Mouse (Mus musculus): ENCODE results near the gene Kcnn4.
A peak's percentile ranks its signal among the peaks of the same experiment; 100 is the strongest.

Gene Kcnn4

DNA sequence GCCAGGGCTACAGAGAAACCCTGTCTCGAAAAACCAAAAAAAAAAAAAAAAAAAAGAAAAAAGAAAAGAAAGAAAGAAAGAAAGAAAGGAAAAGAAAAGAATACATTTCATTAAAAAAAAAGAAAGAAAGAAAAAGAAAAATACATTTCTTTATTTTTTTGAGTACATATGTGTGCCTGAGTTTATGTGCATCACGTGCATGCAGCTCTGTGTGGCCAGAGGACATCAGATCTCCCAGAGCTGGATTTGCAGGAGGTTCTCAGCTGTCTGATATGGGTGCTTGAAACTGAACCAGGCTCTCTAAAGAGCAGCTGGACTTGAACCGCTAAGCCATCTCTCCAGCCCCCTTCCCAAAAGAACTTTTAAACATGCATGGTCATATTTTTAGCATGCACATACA, 24.0 kb downstream of the Kcnn4 start:
- DNase-seq = no peak

DNA sequence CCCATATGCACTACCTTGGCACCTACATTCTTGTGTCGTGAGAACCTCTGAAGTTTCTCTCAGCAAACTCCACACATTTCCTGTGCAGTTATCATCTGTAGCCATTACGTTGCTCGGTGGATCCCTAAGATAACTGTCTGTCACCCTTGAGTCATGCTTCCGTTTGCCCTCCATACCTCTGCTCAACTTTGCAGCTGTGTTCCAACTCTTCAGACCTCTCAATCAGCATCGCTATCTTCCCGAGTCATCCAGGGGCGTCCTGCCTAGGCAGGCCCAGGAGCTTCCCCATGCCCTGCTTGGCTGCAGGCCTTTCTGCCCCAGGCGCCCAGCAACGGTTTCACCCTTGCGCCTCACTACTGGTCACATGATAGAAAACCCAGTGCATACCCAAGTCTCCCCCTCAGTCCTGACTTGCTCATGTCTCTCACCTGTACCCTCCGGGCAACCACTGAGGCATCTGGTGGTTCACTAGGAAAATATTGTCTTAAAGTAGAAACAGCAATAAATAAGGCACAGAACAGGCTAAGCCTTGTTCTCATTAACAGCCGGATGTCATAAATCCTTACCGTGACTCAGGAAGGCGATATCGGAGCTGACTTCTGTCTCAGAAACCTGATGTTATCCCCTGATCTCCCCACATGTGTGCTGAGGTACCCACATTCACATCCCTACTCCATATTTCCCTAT, 24.6 kb downstream of the Kcnn4 start:
- DNase-seq = no peak

DNA sequence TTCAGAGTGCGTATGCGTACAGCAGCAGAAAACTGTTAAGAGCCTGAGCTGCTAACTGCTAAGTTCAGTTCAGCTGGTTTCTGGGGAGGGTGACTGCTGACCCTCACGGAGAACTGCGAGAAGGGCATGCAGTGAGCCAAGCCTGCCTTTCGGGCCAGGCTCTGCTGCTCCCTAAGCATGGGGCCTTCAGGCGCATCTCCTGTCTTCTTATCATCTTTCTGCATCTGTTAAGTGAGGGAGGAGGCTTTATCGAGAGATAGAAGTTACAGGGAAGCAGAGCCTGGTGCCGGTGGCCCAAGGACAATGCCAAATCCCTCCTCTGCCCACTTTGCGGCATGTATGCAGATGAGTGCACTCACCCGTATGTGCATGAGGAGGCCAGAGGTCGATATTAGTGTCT, 26.8 kb downstream of the Kcnn4 start:
- DNase-seq = no peak

DNA sequence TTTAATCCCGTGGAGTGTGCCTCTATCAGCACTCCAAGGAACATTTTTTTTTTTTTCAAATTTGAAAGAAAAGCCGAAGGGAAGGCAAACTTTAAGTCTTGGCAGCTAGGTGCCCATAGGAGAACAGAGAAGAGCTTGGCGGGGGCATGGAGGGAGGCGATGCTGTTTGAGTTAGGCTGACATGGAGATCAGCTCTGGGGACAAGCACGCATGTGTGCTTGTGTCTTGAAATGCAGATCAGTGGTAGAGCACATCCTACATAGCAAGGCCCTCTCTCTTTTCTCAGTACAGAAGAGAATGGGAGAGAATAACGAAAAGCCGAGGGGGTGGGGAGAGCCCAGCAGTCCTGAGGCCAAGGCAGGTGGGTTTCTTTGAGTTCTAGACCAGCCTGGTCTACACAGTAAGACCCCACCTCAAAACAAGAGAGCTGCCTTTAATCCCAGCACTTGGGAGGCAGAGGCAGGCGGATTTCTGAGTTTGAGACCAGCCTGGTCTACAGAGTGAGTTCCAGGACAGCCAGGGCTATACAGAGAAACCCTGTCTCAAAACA, 28.4 kb downstream of the Kcnn4 start:
- DNase-seq = no peak

DNA sequence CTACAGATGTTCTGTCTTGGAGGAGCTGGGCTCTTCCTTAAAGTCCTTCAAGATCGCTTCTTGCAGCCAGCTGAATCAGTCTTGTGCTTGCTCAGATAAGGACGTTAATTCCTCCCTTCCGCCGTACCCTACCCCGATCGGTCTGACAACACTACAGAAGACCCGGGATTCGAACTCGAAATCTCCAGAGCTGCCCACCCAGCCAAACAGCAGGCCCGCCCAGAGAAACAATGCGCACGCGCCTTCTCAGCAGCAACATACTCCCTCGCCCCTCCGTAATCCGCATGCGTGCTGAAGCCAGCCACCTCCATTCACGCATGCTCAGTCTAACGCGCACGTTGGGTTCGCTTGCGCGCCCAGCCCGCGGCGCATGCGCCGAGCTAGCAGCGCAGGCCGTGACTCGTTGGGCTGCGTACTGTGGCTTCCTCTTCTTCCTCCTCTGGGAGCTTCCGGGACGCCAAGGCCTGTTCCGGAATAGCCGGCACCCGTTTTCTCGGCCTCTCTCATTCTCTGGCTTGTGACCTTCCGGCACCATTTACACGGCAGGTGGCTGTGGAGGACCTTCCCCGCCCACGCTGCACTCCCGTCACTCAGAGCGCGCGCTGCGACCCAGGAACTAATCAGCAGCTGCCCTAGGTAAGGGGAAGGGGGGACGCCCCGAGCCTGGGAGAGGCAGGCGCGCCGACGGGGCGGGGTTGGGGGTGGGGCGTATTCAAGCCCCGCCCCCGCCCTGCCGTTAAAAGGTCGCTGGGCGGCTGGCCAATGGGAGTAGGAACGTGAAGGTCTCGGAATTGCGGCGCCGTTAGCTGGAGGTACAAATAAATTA, 29.4 kb downstream of the Kcnn4 start, which contains the start of gene Smg9:
TSS of gene Smg9 (plus strand) at position 364 of the 826 bp plus-strand sequence.
- DNase-seq = peak; percentile 98

DNA sequence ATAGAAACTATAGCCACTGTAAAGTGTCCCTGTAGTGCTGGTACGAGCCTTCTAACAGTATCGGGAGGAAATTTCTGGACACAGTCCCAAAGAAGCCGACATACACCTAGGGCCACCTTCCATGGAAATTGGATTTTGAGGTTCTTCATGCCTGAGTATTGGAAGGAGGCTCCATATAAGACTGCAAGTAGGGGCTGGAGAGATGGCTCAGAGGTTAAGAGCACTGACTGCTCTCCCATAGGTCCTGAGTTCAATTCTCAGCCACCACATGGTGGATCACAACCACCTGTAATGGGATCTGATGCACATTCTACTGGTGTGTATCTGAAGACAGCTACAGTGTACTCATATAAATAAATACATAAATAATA, 30.0 kb downstream of the Kcnn4 start:
- no peak for DNase-seq

DNA sequence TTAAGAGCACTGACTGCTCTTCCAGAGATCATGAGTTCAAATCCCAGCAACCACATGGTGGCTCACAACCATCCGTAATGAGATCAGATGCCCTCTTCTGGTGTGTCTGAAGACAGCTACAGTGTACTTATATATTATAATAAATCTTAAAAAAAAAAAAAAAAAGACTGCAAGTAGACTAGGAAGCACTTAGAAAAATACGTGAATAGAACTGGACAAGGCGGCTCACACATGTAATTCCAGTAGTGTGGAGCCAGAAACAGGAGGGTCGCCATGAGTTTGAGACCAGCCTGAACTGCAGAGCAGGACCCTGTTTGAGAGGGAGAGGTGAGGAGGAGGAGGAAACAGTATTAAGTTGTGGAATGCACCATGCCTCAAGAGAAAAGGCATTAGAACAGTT, 30.4 kb downstream of the Kcnn4 start:
- peak in 1 of 2 experiments; percentile 8 for DNase-seq

DNA sequence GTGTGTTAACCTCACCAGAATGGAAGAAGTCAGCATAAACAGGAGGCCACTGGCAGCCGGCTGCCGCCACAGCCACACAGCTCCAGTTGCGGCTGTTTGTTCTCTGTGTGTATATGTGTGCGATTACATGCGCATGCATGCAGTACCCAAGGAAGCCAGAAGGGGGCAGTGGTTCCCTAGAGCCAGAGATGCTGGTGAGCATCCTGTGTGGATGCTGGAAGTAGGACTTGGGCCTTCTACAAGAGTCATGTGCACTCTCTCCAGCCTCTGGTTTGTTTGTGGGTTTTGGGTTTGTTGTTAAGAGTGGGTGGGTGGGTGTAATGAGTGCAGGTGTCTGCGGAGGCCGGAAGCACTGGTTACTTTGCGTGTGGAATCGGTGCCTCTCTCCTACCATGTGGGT, 32.8 kb downstream of the Kcnn4 start:
- peak; percentile 23 to 63 for DNase-seq

DNA sequence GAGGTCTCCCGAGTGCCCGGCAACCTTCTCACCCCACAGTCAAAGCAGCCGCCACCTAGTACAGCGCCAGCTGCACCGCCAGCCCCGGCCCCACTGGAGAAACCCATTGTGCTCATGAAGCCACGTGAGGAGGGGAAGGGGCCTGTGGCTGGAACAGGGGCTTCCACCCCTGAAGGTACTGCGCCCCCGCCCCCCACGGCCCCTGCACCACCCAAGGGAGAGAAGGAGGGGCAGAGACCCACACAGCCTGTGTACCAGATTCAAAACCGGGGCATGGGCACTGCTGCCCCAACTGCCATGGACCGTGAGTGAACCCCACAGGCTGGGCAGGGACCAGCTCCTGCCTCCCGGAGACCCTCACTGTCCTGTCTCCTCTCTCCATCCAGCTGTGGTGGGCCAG, 35.6 kb downstream of the Kcnn4 start:
- peak in 1 of 2 experiments; percentile 22 for DNase-seq

DNA sequence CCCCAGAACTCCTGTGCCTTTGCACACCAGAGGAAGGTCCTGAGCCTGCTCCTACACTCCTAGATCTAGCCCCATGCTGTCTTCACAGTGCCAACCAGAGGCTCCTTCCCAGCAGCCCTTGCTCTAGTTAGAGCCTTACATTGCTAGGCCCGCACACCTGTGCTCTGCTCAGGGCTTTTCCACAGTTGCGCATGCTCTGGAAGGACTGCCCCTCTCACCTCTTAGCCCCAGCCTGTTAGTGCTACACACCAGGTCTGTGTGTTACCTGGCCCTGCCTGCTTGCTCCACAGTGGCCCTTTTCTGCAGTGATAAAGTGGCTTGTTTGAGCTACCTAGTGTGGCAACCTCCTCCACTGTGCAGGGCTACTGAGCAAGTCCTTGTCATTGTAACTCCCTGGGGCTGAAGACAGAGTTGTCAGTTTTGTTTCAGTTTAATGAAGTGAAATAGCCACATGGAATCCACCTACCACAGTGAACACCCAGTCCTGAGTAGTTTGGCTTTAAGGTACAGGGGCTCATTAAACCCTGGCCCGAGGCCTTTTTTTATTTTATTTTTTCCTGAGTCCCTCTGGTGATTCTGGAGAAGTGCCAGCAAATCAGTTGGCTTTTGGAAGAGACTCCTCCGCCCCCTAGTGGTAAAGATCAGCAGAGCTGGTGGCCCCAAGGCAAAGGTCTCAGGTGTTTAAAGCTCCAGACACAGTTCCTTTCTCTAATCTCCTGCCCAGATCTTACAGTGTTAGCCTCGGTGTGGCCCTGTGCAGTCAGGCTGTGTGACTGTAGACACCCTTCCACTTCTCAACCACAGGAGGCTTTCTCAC, 36.7 kb downstream of the Kcnn4 start:
- DNase-seq = peak; percentile 89 to 91

DNA sequence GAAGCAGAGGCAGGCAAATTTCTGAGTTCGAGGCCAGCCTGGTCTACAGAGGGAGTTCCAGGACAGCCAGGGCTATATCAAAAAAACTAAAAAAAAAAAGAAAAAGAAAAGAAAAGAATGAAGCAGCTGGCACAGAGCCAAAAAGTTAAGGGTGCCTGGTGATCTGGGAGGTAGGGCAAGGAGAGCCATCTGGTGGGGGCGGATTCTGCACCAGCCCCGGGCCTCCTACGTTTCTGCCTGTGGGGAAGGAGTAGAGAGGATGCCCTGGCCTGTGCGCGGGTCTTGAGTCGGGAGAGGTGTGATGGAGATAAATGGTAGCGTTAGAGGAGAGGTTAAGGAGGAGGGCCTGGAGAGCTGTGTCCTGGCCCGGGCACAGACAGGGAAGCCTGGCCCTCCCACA, 38.1 kb downstream of the Kcnn4 start:
- peak in 1 of 2 experiments; percentile 46 for DNase-seq

DNA sequence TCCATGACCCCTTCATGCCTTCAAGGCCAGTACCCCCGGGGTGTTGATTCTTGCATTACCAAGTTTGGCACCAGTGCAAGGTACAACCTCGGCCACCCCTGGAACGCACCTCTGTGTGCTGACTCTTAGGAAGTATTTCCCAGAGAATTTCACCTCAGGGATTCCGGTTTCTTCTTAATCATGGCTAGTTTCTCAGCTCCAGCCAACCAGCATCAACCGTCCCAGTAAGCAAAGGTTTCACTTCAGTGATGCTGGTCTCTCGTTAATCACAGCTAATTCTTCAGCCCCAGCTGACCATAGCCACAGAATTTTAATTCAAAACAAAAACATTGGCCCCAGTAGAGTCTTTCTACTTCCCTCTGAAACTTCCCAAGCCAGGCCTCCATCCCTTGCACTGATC, 40.1 kb downstream of the Kcnn4 start:
- DNase-seq = peak in 1 of 2 experiments; percentile 7

DNA sequence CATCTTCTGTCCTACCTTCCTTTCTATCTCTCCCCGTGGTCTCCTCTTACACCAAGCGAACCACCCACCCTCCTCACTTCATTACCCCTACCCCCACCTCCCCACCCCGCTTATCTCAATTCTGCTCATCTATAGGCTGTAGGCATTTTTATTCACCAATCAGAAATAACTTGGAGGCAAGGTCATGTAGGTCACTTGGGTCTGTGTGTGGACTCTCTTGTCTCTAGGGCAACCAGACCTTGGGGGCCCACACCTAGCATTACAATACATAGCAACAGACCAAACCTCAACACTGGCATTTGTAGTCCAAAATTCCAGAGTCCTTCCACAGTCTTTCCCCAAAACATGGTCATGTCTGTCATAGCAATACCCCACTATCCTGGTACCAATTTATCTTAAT, 40.8 kb downstream of the Kcnn4 start:
- DNase-seq = no peak

DNA sequence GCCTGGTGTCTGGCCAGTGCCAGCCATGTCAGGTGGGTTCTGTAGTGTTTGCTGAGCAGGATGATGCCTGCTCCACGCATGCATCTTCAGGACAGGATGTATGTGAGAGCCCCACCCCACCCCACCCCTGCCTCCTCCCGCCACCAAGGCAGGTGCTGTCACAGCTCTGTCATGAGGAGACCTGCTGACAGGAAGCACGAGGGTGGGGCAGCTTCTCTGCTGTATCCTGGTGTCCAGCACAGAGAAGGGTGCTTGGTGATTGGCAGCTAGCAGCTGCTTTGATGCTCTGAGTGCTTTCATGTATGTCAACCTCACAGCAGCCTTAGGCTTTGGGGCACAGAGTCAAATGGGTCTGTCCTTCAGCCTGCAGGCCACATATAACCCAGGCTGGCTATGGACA, 43.6 kb downstream of the Kcnn4 start:
- DNase-seq = no peak

DNA sequence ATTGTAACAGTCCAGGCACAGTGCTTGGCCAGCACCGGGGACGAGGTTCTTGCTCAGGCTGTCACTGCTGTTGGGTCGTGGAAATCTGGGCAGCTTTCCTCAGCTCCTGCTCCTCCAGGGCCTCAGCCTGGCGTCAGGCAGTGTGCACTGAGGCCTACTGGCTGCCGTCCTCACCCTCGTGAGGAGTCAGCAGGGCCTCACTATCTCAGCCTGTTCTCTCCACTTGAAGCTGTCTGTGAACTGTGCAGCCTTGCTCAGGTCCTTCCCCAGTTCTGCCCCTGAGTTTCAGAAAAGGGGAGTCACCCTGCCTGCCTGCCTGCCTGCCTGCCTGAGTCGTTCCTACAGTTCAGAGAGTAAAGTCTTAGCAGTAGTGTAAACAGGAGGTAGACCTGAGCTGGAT, 45.2 kb downstream of the Kcnn4 start:
- DNase-seq = peak in 1 of 2 experiments; percentile 13

DNA sequence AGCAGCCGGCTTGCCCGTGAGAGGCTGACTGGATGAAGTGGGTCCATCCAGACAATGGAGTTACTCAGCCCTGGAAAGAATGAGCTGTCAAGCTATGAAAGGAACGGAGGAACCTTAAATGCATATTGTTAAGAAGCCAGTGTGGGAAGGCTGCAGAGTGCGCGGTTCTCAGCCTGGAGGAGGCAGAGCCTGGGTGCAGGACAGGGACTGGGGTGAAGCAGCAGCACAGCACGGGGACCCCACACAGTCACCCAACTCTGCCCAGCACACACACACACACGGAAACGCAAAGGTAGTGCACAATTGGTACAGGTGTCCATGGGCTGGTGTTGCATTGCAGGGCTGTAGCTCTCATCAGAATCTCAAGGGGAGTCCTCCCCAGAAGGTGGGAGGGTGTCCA, 49.5 kb downstream of the Kcnn4 start:
- no peak for DNase-seq

DNA sequence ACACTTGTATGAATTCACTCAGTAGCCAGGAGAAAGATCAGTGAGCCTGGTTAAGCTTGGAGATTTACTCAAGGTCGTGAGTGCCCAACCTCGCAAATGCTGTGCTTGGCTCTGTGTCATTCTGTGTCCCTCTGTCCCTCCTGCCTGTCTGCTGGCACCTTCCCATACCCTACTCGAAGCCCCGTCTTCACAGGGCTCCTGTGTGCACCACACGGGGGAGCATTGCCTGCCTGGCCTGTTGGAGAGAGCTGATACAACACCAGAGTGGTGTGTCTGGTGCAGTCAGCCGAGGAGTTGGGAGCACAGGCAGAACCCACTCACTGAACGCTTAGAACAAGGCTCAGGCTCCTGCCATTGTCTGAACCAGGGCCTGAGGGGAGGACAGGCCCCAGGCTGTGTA, 51.6 kb downstream of the Kcnn4 start:
- DNase-seq = no peak

DNA sequence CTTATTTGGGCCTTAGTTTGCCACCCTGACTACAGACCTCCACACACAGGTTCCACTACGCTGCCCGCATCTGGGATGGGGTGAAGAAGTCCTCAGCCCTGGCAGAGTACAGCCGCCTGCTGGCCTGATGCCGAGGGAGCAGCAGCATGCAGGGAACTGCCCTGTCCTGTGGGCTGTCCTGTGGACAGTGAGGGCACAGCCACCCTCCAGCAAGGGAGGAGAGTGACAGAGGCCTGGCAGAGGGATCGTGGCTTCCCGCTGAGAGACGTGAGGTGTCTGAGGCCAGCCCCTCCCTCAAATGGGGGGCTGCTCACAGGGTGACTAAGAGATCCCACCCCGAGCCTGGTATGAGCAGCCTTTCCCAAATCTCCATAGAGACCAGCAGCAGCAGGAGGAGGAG, 52.2 kb downstream of the Kcnn4 start:
- DNase-seq = peak in 1 of 2 experiments; percentile 76

DNA sequence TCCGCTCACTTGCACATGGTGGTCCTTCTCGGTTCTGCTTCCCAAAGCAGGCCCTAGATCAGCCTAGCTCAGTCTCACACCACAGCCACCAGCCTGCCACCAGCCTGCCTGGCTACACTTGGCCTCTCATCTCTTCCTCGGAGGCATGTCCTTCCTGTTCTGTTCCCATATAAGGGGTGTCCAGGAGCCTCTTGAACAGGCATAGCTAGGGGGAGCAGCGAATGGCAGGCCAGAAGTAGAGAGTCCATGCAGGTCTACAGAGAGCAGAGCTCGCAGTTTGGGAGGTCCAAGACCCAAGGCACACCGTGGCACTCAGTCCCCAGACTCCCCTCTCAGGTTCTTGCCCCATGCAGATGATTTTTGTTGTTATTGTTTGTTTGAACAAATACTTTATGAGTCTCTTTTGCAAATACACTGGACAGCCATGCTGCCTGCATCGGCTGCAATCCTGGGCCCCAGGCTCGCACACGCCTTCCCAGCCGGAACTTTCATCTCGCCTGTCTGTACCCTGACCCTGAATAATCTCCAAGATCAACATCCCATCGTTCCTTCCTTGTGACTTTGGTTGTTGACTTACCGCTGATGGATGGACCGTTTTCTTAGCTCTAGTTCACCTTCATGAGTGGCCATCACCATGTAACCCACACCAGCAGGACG, 53.2 kb downstream of the Kcnn4 start:
- no peak for DNase-seq

DNA sequence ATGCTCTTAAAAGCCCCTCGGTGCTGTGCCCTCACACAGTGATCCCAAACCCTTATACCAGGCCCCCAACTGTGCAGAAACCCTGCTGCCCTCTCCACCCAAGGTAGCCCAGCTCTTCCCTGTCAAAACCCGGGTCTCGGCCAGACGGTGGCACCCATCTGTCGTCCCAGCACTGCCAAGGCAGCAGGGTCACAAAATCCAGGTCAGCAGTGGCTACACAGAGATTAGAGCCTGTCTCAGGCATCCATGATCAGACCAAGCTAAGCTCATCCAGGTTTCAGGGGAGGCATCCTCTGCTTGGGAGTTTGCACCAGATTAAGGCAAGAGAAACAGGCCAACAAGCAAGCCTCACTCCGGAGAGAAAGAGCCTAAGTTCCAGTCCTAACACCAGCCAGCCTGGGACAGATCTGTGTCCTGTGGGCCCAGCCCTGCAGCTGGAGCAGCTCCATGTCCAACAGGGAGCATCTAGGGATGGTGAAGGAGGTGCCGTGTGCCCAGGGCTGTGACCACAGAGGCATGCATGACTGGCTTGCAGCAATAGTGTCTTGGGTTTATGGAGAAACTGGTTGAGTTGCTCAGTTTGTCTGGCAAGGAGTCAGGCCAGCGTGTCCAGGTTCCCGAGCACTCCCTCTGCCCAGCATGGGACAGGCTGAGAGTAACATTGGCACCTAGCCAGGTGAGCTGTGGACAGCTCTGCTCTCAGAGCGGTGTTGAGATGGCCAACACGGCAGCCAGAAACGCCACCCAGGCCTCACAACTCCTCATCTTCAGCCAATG, 54.1 kb downstream of the Kcnn4 start:
- DNase-seq = peak; percentile 84 to 85

DNA sequence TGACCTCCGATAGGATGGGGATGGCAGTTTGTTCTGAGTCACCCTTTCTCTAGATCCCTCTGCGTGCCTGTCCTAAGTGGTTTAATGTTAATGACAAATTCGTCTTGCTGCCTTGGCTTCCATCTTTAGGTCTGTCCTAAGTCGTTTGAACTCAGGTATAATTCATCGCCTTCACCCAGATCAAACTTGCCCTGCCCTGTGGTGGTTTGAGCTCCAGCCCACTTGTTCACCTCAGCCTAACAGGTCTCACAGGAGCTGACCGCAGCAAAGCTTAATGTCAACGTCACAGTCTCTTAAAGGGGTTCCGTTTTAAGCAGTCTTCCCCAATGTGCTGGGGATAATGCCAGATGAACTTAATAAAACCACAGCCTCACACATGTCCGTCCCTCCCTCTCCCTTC, 55.9 kb downstream of the Kcnn4 start:
- no peak for DNase-seq

DNA sequence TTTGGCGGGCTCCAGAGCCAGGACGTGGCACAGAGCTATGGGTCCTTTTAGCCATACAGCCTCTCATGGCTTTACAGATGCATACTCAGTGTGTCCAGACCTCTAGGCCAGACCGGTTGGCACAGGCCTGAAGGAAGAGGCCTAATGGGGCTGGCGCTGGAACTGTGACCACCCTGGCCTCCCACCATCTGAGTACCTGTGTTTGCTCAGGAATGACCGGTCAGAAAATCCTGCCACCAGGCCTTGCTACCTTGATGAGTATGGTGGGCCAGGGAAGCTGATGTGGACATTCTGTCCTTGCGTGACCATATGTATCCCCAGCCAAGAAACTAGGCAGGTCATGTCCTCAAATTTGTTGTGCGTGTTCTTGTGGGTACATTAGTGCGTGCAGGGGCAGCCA, 57.1 kb downstream of the Kcnn4 start:
- DNase-seq = no peak
